Comparison of ENCODE assay signal across 10 mouse cellular contexts in genomic region chr5:141138771-141139360, GRCm38 (mm10).
DNase-seq lines count a peak whose midpoint lies in the region; ATAC-seq lines count a peak whose summit lies in the region.
"Had no signal": no experiment of that assay in that cellular context is flagged by ENCODE, and none has a peak within 500 bp of the region (broad histone marks: within the 10 kb centered on the region; RNA-seq: fewer than 3 reads in every experiment).

No protein-coding gene starts in this region.

- peaks cover 30% of the 10 kb centered on the region for H3K4me1 ChIP-seq in limb, embryonic 13.5 days

- ATAC-seq in frontal cortex, adult (ENCODE audit: low TSS enrichment): peak; percentile 62; the same call in 1 of the 2 replicates
- ATAC-seq in limb, embryonic 13.5 days (ENCODE audit: low FRiP score, low read depth): no peak
- ATAC-seq: inflammation-experienced regulatory T-cells, adult 6 months had no signal

- no peaks in the 10 kb centered on the region for H3K9me3 ChIP-seq in limb, embryonic 13.5 days

- peak overlapping the region; percentile 55 for H3K4me2 ChIP-seq in limb, embryonic 13.5 days (replicated peaks)

- H3K4me3 ChIP-seq in limb, embryonic 13.5 days: no peak overlapping the region
- H3K4me3 ChIP-seq: myocyte had no signal

- 44% methylated on average over 12 of the region's 12 CpGs for WGBS in limb, embryonic 13.5 days

- no peak for DNase-seq in frontal cortex, postnatal 25 days (ENCODE audit: low spot score in 2 of 2)
- peak; percentile 74 for DNase-seq in adrenal gland, postnatal 10 days
- peak; percentile 20 for DNase-seq in heart, adult 8-10 months (ENCODE audit: low spot score)
- no peak for DNase-seq in gastrocnemius, postnatal 36 days
- no peak for DNase-seq in spleen, postnatal 10 days (ENCODE audit: low spot score in 2 of 2)
- DNase-seq in lung, postnatal 25 days (ENCODE audit: low spot score): no peak

- H3K27me3 ChIP-seq in limb, embryonic 13.5 days: no peaks in the 10 kb centered on the region

- intact Hi-C loops in gastrocnemius, postnatal 36 days (cut with DNase I): no loop called here

- 0 out of 2 replicates have a peak overlapping the region, but pooled peaks have one; percentile 2 for H3K9ac ChIP-seq in limb, embryonic 13.5 days

- no peaks in the 10 kb centered on the region for H3K36me3 ChIP-seq in limb, embryonic 13.5 days

- H3K27ac ChIP-seq in limb, embryonic 13.5 days: 0 out of 2 replicates have a peak overlapping the region, but pooled peaks have one; percentile 28

Comparison
In these comparisons a context has a peak if more than half of its experiments do, and no peak if none do; other contexts are left out.
1. DNase-seq: peak in adrenal gland, postnatal 10 days (single experiment) and heart, adult 8-10 months (single experiment); none in frontal cortex, postnatal 25 days (0 of 2), gastrocnemius, postnatal 36 days (0 of 2), spleen, postnatal 10 days (0 of 2) and lung, postnatal 25 days (single experiment).